Mouse (Mus musculus): Measurements from ENCODE around the gene Olfr740.

Gene Olfr740

DNA sequence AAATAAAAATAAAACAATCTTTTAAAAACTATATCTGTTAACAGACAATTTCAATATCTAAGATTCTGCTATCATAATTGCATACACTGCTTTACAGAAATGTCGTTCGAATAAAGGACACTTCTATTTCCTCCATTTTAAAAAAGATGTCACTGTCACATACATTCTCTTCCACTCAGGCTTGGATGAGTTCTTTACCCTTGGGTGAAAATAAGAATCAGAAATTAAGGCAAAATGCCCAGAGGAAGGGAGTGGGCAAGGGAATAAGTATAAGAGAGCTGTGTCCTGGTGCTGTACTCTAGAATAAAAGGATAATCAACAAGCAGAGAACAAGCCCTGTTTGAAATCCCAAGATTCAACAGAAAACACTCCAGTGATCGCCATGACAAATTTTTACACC is at the start of gene Olfr740:
Gene Olfr740 (plus strand): TSS at position 301 of the 400 bp plus-strand sequence.
- DNase-seq: no peak

DNA sequence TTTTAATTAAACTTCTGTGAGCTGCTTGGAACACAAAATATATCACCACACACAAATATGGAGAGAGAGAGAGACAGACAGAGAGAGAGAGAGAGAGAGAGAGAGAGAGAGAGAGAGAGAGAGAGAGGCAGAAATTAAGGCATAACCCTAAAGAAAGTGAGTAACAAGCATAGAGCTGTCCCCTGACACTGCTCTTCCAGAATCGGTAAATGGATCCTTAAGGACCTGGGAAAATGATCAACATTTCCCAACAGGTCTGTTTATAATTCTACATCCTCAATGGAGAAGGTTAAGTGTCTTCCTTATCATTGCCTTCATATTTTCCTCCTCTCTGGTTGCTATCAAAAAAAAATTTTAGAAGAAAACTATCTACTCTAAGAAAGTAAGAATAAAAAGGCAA is 38.1 kb upstream of the Olfr740 start, which contains the start of gene Olfr738:
Gene Olfr738 (plus strand): TSS at position 301 of the 400 bp plus-strand sequence.
- no peak for DNase-seq

DNA sequence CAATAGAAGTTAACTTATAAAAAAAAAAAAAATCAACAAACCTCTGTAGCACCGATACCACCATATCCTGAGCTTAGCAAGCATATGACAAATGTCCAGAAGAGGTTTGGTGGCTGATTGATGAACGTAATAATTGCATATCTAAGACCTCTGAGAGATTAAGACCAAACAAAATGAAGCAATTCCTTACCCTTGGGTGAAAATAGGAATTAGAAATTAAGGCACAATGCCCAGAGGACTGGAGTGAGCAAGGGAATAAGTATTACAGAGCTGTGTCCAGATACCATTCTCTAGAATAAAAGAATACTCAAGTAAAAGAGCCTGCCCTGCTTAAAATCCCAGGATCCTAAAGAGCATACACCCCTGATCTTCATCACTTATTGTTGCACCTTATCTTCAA is 27.0 kb upstream of the Olfr740 start, which contains the start of gene Olfr739:
Gene Olfr739 (plus strand): TSS at position 301 of the 400 bp plus-strand sequence.
- no peak for DNase-seq

DNA sequence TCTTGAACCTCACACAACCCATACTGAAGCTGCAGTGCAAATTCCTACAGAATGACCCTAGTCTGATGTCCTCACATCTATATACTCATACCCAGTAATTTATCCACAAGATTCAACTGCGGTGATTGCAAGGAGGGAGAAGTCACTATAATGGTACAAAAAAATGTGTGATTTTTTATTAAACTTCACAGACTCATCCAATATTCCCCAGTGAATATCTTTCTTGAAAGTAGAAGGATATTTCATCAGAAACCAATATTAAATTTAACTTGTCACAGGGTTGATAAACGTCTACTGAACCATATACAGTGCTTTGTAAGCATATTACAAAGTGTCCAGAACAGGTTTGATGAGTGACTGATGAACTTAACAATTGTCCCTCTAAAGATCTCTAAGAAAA is 27.1 kb downstream of the Olfr740 start, which contains the start of gene Olfr741:
Gene Olfr741 (plus strand): TSS at position 301 of the 400 bp plus-strand sequence.
- no peak for DNase-seq

DNA sequence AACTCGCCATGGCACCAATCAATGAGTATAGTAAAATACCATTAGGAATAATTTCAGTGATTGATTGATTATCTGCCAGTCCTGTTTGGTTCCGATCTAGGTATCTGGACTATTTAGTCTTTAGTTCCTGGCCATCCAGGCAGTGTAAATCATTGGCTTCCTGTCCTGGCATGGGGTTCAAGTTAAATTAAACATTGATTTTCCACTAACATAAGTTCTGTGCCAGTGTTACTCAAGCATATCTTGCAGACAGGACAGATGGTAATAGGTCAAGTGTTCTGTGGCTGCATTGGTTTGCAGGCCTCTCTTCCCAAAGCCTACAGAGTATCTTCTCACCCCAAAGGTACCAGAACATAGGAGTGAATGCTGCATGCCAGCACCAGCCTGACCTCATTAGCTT is 33.1 kb downstream of the Olfr740 start:
- no peak for DNase-seq

DNA sequence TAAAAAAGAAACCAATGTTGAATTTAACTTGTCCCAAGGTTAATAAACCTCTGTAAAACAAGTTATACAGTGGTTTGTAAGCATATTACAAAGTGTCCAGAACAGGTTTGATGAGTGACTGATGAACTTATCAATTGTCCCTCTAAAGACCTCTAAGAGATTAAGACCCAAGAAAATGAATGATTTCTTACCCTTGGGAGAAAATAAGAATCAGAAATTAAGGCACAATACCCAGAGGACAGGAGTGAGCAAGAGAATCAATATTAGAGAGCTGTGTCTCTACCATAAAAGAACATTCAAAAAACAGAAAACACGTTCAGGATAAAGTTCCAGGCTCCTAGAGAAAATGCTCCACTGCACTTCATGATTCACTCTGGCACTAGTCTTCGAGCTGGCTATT is 58.0 kb downstream of the Olfr740 start, which contains the start of gene Olfr742:
Gene Olfr742 (plus strand): TSS at position 301 of the 400 bp plus-strand sequence.
- DNase-seq: no peak
